13 mouse cellular contexts compared by ENCODE assay signal in the genomic region with DNA sequence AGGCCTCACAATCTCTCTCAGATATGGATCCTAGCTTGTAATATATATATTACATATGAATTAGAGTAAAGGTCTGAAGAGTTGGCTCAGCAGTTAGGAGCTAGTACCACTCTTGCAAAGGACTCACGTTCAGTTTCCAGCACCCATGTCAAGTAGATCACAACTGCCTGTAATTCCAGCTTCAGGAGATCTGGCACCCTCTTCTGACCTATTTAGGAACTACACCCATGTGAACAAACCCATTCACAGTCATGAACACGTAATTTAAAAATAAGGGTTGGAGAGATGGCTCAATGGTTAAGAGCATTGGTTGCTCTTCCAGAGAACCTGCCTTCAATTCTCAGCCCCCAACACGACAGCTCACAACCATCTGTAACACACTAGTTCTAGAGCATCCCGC. TPM values are rescaled to one million over a fixed set of nuclear protein-coding genes. Genes with fewer than 3 reads are reported as not detected.
DNase-seq lines count a peak whose midpoint lies in the region; ATAC-seq lines count a peak whose summit lies in the region.
"Had no signal": no experiment of that assay in that cellular context is flagged by ENCODE, and none has a peak within 500 bp of the region (broad histone marks: within the 10 kb centered on the region; RNA-seq: fewer than 3 reads in every experiment).

No protein-coding gene starts in this region.

- H3K4me1 ChIP-seq in hindbrain, embryonic 11.5 days (replicated peaks; ENCODE audit: control insufficient read depth, insufficient read depth, low read length), result peaks cover 5% of the 10 kb centered on the region; the same call in 1 of the 2 replicates
- H3K4me1 ChIP-seq in hindbrain, embryonic 16.5 days (ENCODE audit: control insufficient read depth, insufficient read depth, low read depth, low read length), result peaks cover 8% of the 10 kb centered on the region
- H3K4me1 ChIP-seq in midbrain, embryonic 11.5 days (ENCODE audit: control insufficient read depth, insufficient read depth, low read length), result peaks cover 6% of the 10 kb centered on the region; the same call in 1 of the 2 replicates
- peaks cover 18% of the 10 kb centered on the region for H3K4me1 ChIP-seq in midbrain, embryonic 10.5 days
- peaks cover 5% of the 10 kb centered on the region for H3K4me1 ChIP-seq in hindbrain, embryonic 14.5 days (replicated peaks; ENCODE audit: control insufficient read depth, insufficient read depth, low read length)

- WGBS in hindbrain, embryonic 11.5 days, result 85% methylated on average over 4 of the region's 4 CpGs
- 82% methylated on average over 4 of the region's 4 CpGs for WGBS in hindbrain, embryonic 16.5 days
- 81% methylated on average over 4 of the region's 4 CpGs for WGBS in midbrain, embryonic 11.5 days
- 75% methylated on average over 4 of the region's 4 CpGs for WGBS in midbrain, embryonic 10.5 days
- WGBS in hindbrain, embryonic 14.5 days, result 84% methylated on average over 4 of the region's 4 CpGs

- no peak overlapping the region for H3K4me2 ChIP-seq in hindbrain, embryonic 11.5 days (replicated peaks; ENCODE audit: low read depth, low read length)
- no peak overlapping the region for H3K4me2 ChIP-seq in hindbrain, embryonic 16.5 days (ENCODE audit: low read length)
- no peak overlapping the region for H3K4me2 ChIP-seq in midbrain, embryonic 11.5 days
- no peak overlapping the region for H3K4me2 ChIP-seq in hindbrain, embryonic 14.5 days (replicated peaks)
- H3K4me2 ChIP-seq: kidney, embryonic 15.5 days had no signal

- peak; percentile 18 for DNase-seq in hindbrain, embryonic 11.5 days (ENCODE audit: low spot score)
- DNase-seq in midbrain, embryonic 11.5 days (ENCODE audit: low spot score, missing footprints), result peak; percentile 79
- no peak for DNase-seq in midbrain, embryonic 10.5 days (ENCODE audit: low spot score)
- DNase-seq in ES-CJ7 (ENCODE audit: low read depth, low spot score), result peak; percentile 74
- peak; percentile 74 for DNase-seq in induced T-regulatory cell, adult 2 months (ENCODE audit: low read depth)
- DNase-seq in left cerebral cortex, postnatal 14 days (ENCODE audit: low spot score in 2 of 2), result no peak
- DNase-seq in hindbrain, embryonic 14.5 days (ENCODE audit: low spot score), result no peak

- no peak overlapping the region for H3K27ac ChIP-seq in hindbrain, embryonic 11.5 days (ENCODE audit: low read depth, low read length)
- no peak overlapping the region for H3K27ac ChIP-seq in hindbrain, embryonic 16.5 days (ENCODE audit: low read depth, low read length)
- no peak overlapping the region for H3K27ac ChIP-seq in midbrain, embryonic 11.5 days (ENCODE audit: low read depth, low read length)
- no peak overlapping the region for H3K27ac ChIP-seq in midbrain, embryonic 10.5 days (replicated peaks)
- H3K27ac ChIP-seq in hindbrain, embryonic 14.5 days, result no peak overlapping the region
- H3K27ac ChIP-seq: embryonic facial prominence, embryonic 10.5 days; kidney, embryonic 15.5 days had no signal

- H3K27me3 ChIP-seq in hindbrain, embryonic 11.5 days (ENCODE audit: control insufficient read depth, insufficient read depth, low read length), result no peaks in the 10 kb centered on the region
- H3K27me3 ChIP-seq in hindbrain, embryonic 16.5 days (replicated peaks; ENCODE audit: control insufficient read depth, insufficient read depth, low read length), result no peaks in the 10 kb centered on the region
- no peaks in the 10 kb centered on the region for H3K27me3 ChIP-seq in midbrain, embryonic 11.5 days (ENCODE audit: control insufficient read depth, insufficient read depth, low read length)
- no peaks in the 10 kb centered on the region for H3K27me3 ChIP-seq in midbrain, embryonic 10.5 days (ENCODE audit: low read depth, poor library complexity, severe bottlenecking)
- no peaks in the 10 kb centered on the region for H3K27me3 ChIP-seq in hindbrain, embryonic 14.5 days (ENCODE audit: control insufficient read depth, insufficient read depth, low read length)
- H3K27me3 ChIP-seq: kidney, embryonic 15.5 days had no signal

- H3K4me3 ChIP-seq in hindbrain, embryonic 11.5 days (ENCODE audit: low read depth, low read length), result no peak overlapping the region
- no peak overlapping the region for H3K4me3 ChIP-seq in hindbrain, embryonic 16.5 days (ENCODE audit: low read length)
- H3K4me3 ChIP-seq in midbrain, embryonic 11.5 days (ENCODE audit: low read depth, low read length), result no peak overlapping the region
- no peak overlapping the region for H3K4me3 ChIP-seq in midbrain, embryonic 10.5 days
- H3K4me3 ChIP-seq in hindbrain, embryonic 14.5 days (replicated peaks; ENCODE audit: low read length), result no peak overlapping the region
- H3K4me3 ChIP-seq: embryonic facial prominence, embryonic 10.5 days; kidney, embryonic 15.5 days; myocyte had no signal

- H3K9ac ChIP-seq in hindbrain, embryonic 11.5 days (ENCODE audit: low read depth, low read length), result no peak overlapping the region
- no peak overlapping the region for H3K9ac ChIP-seq in hindbrain, embryonic 16.5 days (ENCODE audit: low read depth, low read length)
- H3K9ac ChIP-seq in midbrain, embryonic 11.5 days (ENCODE audit: low read length), result no peak overlapping the region
- H3K9ac ChIP-seq in hindbrain, embryonic 14.5 days, result no peak overlapping the region
- H3K9ac ChIP-seq: kidney, embryonic 15.5 days had no signal

- intact Hi-C loops in left cerebral cortex, postnatal 14 days (cut with DNase I), result no loop called here

- no peaks in the 10 kb centered on the region for H3K36me3 ChIP-seq in hindbrain, embryonic 11.5 days (ENCODE audit: control insufficient read depth, insufficient read depth, low read length)
- H3K36me3 ChIP-seq in hindbrain, embryonic 16.5 days (ENCODE audit: control insufficient read depth, insufficient read depth, low read length), result no peaks in the 10 kb centered on the region
- H3K36me3 ChIP-seq in midbrain, embryonic 11.5 days (ENCODE audit: control insufficient read depth, insufficient read depth, low read length), result no peaks in the 10 kb centered on the region
- H3K36me3 ChIP-seq in midbrain, embryonic 10.5 days, result no peaks in the 10 kb centered on the region
- no peaks in the 10 kb centered on the region for H3K36me3 ChIP-seq in hindbrain, embryonic 14.5 days (replicated peaks; ENCODE audit: control insufficient read depth, insufficient read depth)
- H3K36me3 ChIP-seq: embryonic facial prominence, embryonic 10.5 days; kidney, embryonic 15.5 days had no signal

- H3K9me3 ChIP-seq in hindbrain, embryonic 11.5 days (ENCODE audit: control insufficient read depth, low read length), result no peaks in the 10 kb centered on the region
- H3K9me3 ChIP-seq in hindbrain, embryonic 16.5 days (ENCODE audit: control insufficient read depth, low read length), result no peaks in the 10 kb centered on the region
- H3K9me3 ChIP-seq in midbrain, embryonic 11.5 days (ENCODE audit: control insufficient read depth, low read length), result no peaks in the 10 kb centered on the region
- no peaks in the 10 kb centered on the region for H3K9me3 ChIP-seq in midbrain, embryonic 10.5 days (replicated peaks)
- no peaks in the 10 kb centered on the region for H3K9me3 ChIP-seq in hindbrain, embryonic 14.5 days (ENCODE audit: control insufficient read depth, low read length)
- H3K9me3 ChIP-seq: embryonic facial prominence, embryonic 10.5 days; kidney, embryonic 15.5 days had no signal

- ATAC-seq in hindbrain, embryonic 11.5 days (ENCODE audit: low FRiP score), result no peak
- no peak for ATAC-seq in hindbrain, embryonic 16.5 days
- ATAC-seq in midbrain, embryonic 11.5 days (ENCODE audit: low FRiP score), result no peak
- ATAC-seq in hindbrain, embryonic 14.5 days (ENCODE audit: low FRiP score), result no peak
- ATAC-seq: activated CD4-positive, CD25-positive, alpha-beta regulatory T cell, adult 4 months; forebrain, embryonic 16.5 days had no signal

RNA-seq across cellular contexts. Expression of a gene that starts 3.3 kb away (rescaled TPM):
- polyA plus RNA-seq in hindbrain, embryonic 11.5 days (2014; fragmentation: Nextera tagmentation; extraction: Ambion mirVana), result 9.1 and 11.0 TPM in 2 replicates
- polyA plus RNA-seq in hindbrain, embryonic 16.5 days (2015; fragmentation: Nextera tagmentation; extraction: Ambion mirVana), result 19.9 and 21.0 TPM in 2 replicates
- polyA plus RNA-seq in midbrain, embryonic 11.5 days (2014; fragmentation: Nextera tagmentation; extraction: Ambion mirVana), result 7.8 and 8.9 TPM in 2 replicates
- polyA plus RNA-seq in midbrain, embryonic 10.5 days (2016; fragmentation: Nextera tagmentation; extraction: Ambion mirVana), result 5.9 and 8.9 TPM in 2 replicates
- total RNA-seq in left cerebral cortex, postnatal 14 days (2021), result 10 to 100 TPM; 74.2 to 84.2 TPM
- 17.9 and 19.6 TPM in 2 replicates for polyA plus RNA-seq in hindbrain, embryonic 14.5 days (2014; fragmentation: Nextera tagmentation; extraction: Ambion mirVana)

RNA-seq across cellular contexts. Expression of a gene that starts 4.4 kb away (rescaled TPM):
- polyA plus RNA-seq in hindbrain, embryonic 11.5 days (2014; fragmentation: Nextera tagmentation; extraction: Ambion mirVana), result 0.22 and 0.24 TPM in 2 replicates
- 0.43 and 0.66 TPM in 2 replicates for polyA plus RNA-seq in hindbrain, embryonic 16.5 days (2015; fragmentation: Nextera tagmentation; extraction: Ambion mirVana)
- polyA plus RNA-seq in midbrain, embryonic 11.5 days (2014; fragmentation: Nextera tagmentation; extraction: Ambion mirVana), result 0.10 and 0.21 TPM in 2 replicates
- 0.25 and 0.29 TPM in 2 replicates for polyA plus RNA-seq in midbrain, embryonic 10.5 days (2016; fragmentation: Nextera tagmentation; extraction: Ambion mirVana)
- total RNA-seq in left cerebral cortex, postnatal 14 days (2021), result 1 to 10 TPM in 1 of 2 experiments, under 1 TPM in 1; 0.30 to 1.2 TPM
- 0.22 and 0.66 TPM in 2 replicates for polyA plus RNA-seq in hindbrain, embryonic 14.5 days (2014; fragmentation: Nextera tagmentation; extraction: Ambion mirVana)
- polyA plus RNA-seq: forebrain, embryonic 16.5 days had no signal

RNA-seq across cellular contexts. Expression of a gene that starts 36.0 kb away (rescaled TPM):
- polyA plus RNA-seq in hindbrain, embryonic 11.5 days (2014; fragmentation: Nextera tagmentation; extraction: Ambion mirVana), result 0.66 and 1.9 TPM in 2 replicates
- 0.70 and 1.3 TPM in 2 replicates for polyA plus RNA-seq in hindbrain, embryonic 16.5 days (2015; fragmentation: Nextera tagmentation; extraction: Ambion mirVana)
- 2.6 and 2.9 TPM in 2 replicates for polyA plus RNA-seq in midbrain, embryonic 11.5 days (2014; fragmentation: Nextera tagmentation; extraction: Ambion mirVana)
- 4.5 and 6.0 TPM in 2 replicates for polyA plus RNA-seq in midbrain, embryonic 10.5 days (2016; fragmentation: Nextera tagmentation; extraction: Ambion mirVana)
- under 1 TPM; 0.35 to 0.57 TPM for total RNA-seq in left cerebral cortex, postnatal 14 days (2021)
- polyA plus RNA-seq in hindbrain, embryonic 14.5 days (2014; fragmentation: Nextera tagmentation; extraction: Ambion mirVana), result 0.52 and 0.55 TPM in 2 replicates
- polyA plus RNA-seq: activated CD4-positive, CD25-positive, alpha-beta regulatory T cell, adult 4 months; myocyte had no signal

Comparison
In these comparisons a context has a peak if more than half of its experiments do, and no peak if none do; other contexts are left out.
1. DNase-seq: peak in hindbrain, embryonic 11.5 days (single experiment), midbrain, embryonic 11.5 days (single experiment), ES-CJ7 (single experiment) and induced T-regulatory cell, adult 2 months (single experiment); none in midbrain, embryonic 10.5 days (single experiment), left cerebral cortex, postnatal 14 days (0 of 2) and hindbrain, embryonic 14.5 days (single experiment).